Mouse (Mus musculus) subcutaneous adipose tissue, adult 2 months (tissue): ENCODE measurements around the gene Adgrg3. TPM values are rescaled to one million over a fixed set of nuclear protein-coding genes. Genes with fewer than 3 reads are reported as not detected.

Experiments
- polyA plus RNA-seq: library from polyadenylated mRNA; depleted of rRNA; stranded (reverse); fragments of >200 nt; gene quantifications from 2 replicates; pipeline ENCODE4 v1.2.3, GENCODE M21; 2012; ENCODE audit warnings: low replicate concordance; rRNA removed

Gene Adgrg3
- 4.5 and 10.2 TPM in 2 replicates for polyA plus RNA-seq

GRCm38 (mm10) chr8:95017451-95017850 lies at the start of gene Adgrg3:
TSS of gene Adgrg3 (plus strand) at chr8:95017692.

DNA sequence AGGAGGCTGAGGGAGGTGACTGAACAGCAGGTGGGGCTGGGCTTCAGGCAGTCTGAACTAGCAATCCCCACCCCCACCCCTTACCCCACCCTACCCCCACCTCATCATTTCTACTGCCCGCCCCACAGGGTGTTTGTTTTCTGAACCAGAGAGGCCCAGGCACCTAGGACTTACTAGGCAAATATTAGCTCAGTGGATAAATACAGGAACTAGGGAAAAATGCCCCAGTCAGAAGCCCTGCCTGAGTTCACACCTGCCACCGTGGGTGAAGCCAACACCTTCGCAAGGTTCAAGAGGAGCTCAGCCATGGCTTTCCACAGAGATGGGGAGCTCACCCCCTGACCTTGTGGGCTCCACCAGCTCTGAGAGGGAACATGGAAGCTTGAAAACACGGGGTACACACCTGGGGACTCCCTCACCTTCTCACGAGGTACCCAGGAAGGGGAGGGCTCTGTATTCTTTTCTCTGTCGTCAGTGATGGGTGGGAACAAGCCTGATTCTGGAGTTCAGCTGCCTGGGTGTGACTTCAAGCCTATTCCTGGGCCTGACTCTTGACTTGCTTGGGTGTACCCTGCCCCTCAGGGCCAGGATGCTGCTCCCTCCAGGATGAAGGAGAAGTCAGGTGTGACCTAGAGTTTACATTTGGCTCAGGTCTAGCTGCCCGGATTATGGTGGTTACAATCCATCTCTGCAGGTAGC lies 42.9 kb upstream of the Adgrg3 start, which contains the start of gene Adgrg1:
TSS of gene Adgrg1 (plus strand) at position 285 of the 699 bp plus-strand sequence.

DNA sequence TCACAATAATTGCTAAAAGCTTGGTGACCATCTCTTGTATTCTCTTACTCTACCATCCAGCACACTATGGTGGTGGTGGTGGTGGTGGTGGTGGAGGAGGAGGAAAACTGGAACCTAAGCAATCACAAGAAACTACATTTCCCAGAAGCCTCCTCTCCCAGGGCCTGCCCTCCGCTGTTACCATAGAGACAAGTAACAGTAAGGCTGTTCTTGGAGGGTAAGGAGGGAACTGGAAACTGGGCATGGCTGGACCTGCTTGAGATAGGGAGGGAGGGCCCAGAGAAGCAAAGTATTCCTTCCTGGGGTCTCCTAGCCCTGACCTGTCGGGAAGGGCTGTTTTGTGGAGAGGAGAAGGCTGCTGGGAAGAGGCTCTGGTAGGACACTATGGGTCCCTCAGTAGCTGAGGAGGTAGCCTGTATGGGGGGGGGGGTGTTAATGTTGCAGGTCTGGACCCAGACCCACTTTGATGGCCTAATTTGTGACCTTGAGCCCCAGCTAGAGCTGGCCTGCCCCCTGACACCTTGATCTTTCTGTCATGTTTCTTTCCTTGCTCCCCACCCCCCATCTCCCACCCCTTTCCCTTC lies 37.5 kb downstream of the Adgrg3 start, which contains the start of gene Drc7:
TSS of gene Drc7 (plus strand) at position 177 of the 584 bp plus-strand sequence.

GRCm38 (mm10) chr8:95080381-95081341 lies 63.2 kb downstream of the Adgrg3 start, which contains the start of gene Katnb1:
TSS of gene Katnb1 (plus strand) at chr8:95081186.

Other genes starting within 250 kb of the Adgrg3 start
- gene Cx3cl1, start 245.7 kb upstream of the Adgrg3 start, polyA plus RNA-seq: 9.1 and 15.8 TPM in 2 replicates
- gene Ccl17, start 207.2 kb upstream of the Adgrg3 start, polyA plus RNA-seq: 0.44 and 1.3 TPM in 2 replicates
- gene Coq9, start 179.4 kb upstream of the Adgrg3 start, polyA plus RNA-seq: 175 and 245 TPM in 2 replicates
- 31.1 and 42.8 TPM in 2 replicates for gene Ciapin1, start 179.3 kb upstream of the Adgrg3 start, polyA plus RNA-seq
- gene Polr2c, start 160.2 kb upstream of the Adgrg3 start, polyA plus RNA-seq: 78.9 and 117 TPM in 2 replicates
- gene Dok4, start 141.4 kb upstream of the Adgrg3 start, polyA plus RNA-seq: 27.2 and 32.0 TPM in 2 replicates
- 14.8 and 31.5 TPM in 2 replicates for gene Ccdc102a, start 99.6 kb upstream of the Adgrg3 start, polyA plus RNA-seq
- gene Adgrg5, start 94.0 kb upstream of the Adgrg3 start, polyA plus RNA-seq: 3.8 and 4.9 TPM in 2 replicates
- gene Adgrg1, start 42.9 kb upstream of the Adgrg3 start, polyA plus RNA-seq: 107 and 240 TPM in 2 replicates
- not detected in 2 replicates for gene Drc7, start 37.4 kb downstream of the Adgrg3 start, polyA plus RNA-seq
- 17.3 and 27.8 TPM in 2 replicates for gene Katnb1, start 63.5 kb downstream of the Adgrg3 start, polyA plus RNA-seq
- 33.4 and 41.1 TPM in 2 replicates for gene Kifc3, start 185.1 kb downstream of the Adgrg3 start, polyA plus RNA-seq